Mouse (Mus musculus) lung, embryonic 14.5 days (tissue): Measurements from ENCODE around the gene Ints1. TPM values are rescaled to one million over a fixed set of nuclear protein-coding genes. Genes with fewer than 3 reads are reported as not detected.

Source experiments
- ATAC-seq: fragments of 200-750 bp; cut with Nextera tagmentation; 2 replicates; pipeline ENCODE4 v1.8.0; 2017; ENCODE audit warnings: mild to moderate bottlenecking, moderate TSS enrichment, moderate library complexity; ENCODE audit not compliant: insufficient read depth
- DNase-seq: peaks from one replicate; pipeline ENCODE4 v3.0.0-alpha.2; 2015
- H3K27ac ChIP-seq: fragments of 300-500 bp; sonication (generic); 2 replicates; pipeline ENCODE4 v1.5.1; 2014; ENCODE audit warnings: low read depth, mild to moderate bottlenecking, moderate library complexity
- H3K27me3 ChIP-seq: fragments of 300-500 bp; sonication (generic); 2 replicates; pipeline ENCODE4 v1.6.1; 2014; ENCODE audit warnings: low read length, control low read depth; ENCODE audit not compliant: insufficient read depth
- H3K36me3 ChIP-seq: fragments of 300-500 bp; sonication (generic); 2 replicates; pipeline ENCODE4 v1.6.1; 2014; ENCODE audit warnings: control low read depth; ENCODE audit not compliant: insufficient read depth
- H3K4me1 ChIP-seq: fragments of 300-500 bp; sonication (generic); 2 replicates; pipeline ENCODE4 v1.6.1; 2014; ENCODE audit warnings: antibody characterized with exemption, control low read depth; ENCODE audit not compliant: insufficient read depth
- H3K4me2 ChIP-seq: fragments of 300-500 bp; sonication (generic); 2 replicates; pipeline ENCODE4 v1.6.1; 2014; ENCODE audit warnings: mild to moderate bottlenecking
- H3K4me3 ChIP-seq: fragments of 300-500 bp; sonication (generic); 2 replicates; pipeline ENCODE4 v1.5.1; 2014; ENCODE audit warnings: low read depth, low read length
- H3K9ac ChIP-seq: fragments of 300-500 bp; sonication (generic); 2 replicates; pipeline ENCODE4 v1.6.1; 2014
- H3K9me3 ChIP-seq: fragments of 300-500 bp; sonication (generic); 2 replicates; pipeline ENCODE4 v1.6.1; 2016; ENCODE audit warnings: low read depth, low read length, control low read depth
- CTCF ChIP-seq: IDR thresholded peaks from 2 replicates; pipeline ENCODE4 v1.5.1; 2016; ENCODE audit warnings: antibody characterized with exemption, low read depth
- WGBS: fragments of 180-500 bp; shearing (Covaris S2); extraction: QIAGEN DNeasy Blood & Tissue Kit; methylation state at CpG from one replicate; pipeline ENCODE4 v1.1.7; 2014; 5-methylcytosine and 5-hydroxymethylcytosine counted together
- polyA plus RNA-seq: library from polyadenylated mRNA; unstranded; fragments of >200 nt; fragmentation: Nextera tagmentation; extraction: Ambion mirVana; gene quantifications from 2 replicates; pipeline ENCODE4 v1.2.1, GENCODE M21; 2014

The Ints1 gene
- polyA plus RNA-seq, 1 experiment from 2014 or later, result 39.8 TPM

- H3K9ac ChIP-seq, result no peak overlapping the region
- 44% methylated on average over 11 of the region's 11 CpGs for WGBS
- peaks cover 11% of the 10 kb centered on the region for H3K4me1 ChIP-seq
- H3K27me3 ChIP-seq, result no peaks in the 10 kb centered on the region
- no peak for TF ChIP-seq CTCF
- DNase-seq, result peak; percentile 55
- H3K27ac ChIP-seq, result peak overlapping the region; percentile 60
- H3K36me3 ChIP-seq, result no peaks in the 10 kb centered on the region
- H3K4me3 ChIP-seq, result no peak overlapping the region
- peak overlapping the region; percentile 31 for H3K4me2 ChIP-seq
- H3K9me3 ChIP-seq, result no peaks in the 10 kb centered on the region
- ATAC-seq, result no peak
Observed at GRCm38 (mm10) chr5:139732634-139733107, 42.8 kb downstream of the Ints1 start.

GRCm38 (mm10) chr5:139730712-139731486 lies 44.6 kb downstream of the Ints1 start:
- Histone ChIP-seq H3K27ac (peak overlapping the region; percentile 65; the same call in 1 of the 2 replicates), H3K4me3 (no peak overlapping the region), H3K9ac (peak overlapping the region; percentile 29; the same call in 1 of the 2 replicates), H3K9me3 (no peaks in the 10 kb centered on the region), H3K27me3 (no peaks in the 10 kb centered on the region), H3K4me1 (peaks cover 10% of the 10 kb centered on the region), H3K4me2 (peak overlapping the region; percentile 18; the same call in 1 of the 2 replicates), H3K36me3 (no peaks in the 10 kb centered on the region)
- no peak for TF ChIP-seq CTCF
- WGBS, result 30% methylated on average over 8 of the region's 8 CpGs
- DNase-seq, result no peak
- ATAC-seq, result no peak

- ATAC-seq (no peak), DNase-seq (no peak)
- Histone ChIP-seq H3K9ac (no peak overlapping the region), H3K9me3 (no peaks in the 10 kb centered on the region), H3K4me2 (no peak overlapping the region), H3K36me3 (no peaks in the 10 kb centered on the region), H3K27me3 (no peaks in the 10 kb centered on the region), H3K4me3 (no peak overlapping the region), H3K27ac (no peak overlapping the region), H3K4me1 (peaks cover 5% of the 10 kb centered on the region; the same call in 1 of the 2 replicates)
- WGBS, result 77% methylated on average over 11 of the region's 11 CpGs
- TF ChIP-seq CTCF, result no peak
Observed at GRCm38 (mm10) chr5:139727261-139727660, 48.2 kb downstream of the Ints1 start.

- 78% methylated on average over 3 of the region's 3 CpGs for WGBS
- no peak overlapping the region for H3K27ac ChIP-seq
- no peak overlapping the region for H3K4me3 ChIP-seq
- no peak for ATAC-seq
- H3K27me3 ChIP-seq, result no peaks in the 10 kb centered on the region
- H3K9me3 ChIP-seq, result no peaks in the 10 kb centered on the region
- no peak overlapping the region for H3K4me2 ChIP-seq
- H3K9ac ChIP-seq, result no peak overlapping the region
- no peak for TF ChIP-seq CTCF
- H3K36me3 ChIP-seq, result no peaks in the 10 kb centered on the region
- DNase-seq, result no peak
- peaks cover 5% of the 10 kb centered on the region; the same call in 1 of the 2 replicates for H3K4me1 ChIP-seq
Observed at GRCm38 (mm10) chr5:139726186-139726585, 49.3 kb downstream of the Ints1 start.

GRCm38 (mm10) chr5:139724336-139725116 lies 50.9 kb downstream of the Ints1 start:
- H3K36me3 ChIP-seq, result no peaks in the 10 kb centered on the region
- H3K4me2 ChIP-seq, result no peak overlapping the region
- ATAC-seq (0 out of 2 replicates have a peak, but pooled peaks have one; percentile 46), DNase-seq (no peak)
- no peak overlapping the region for H3K9ac ChIP-seq
- no peak overlapping the region for H3K4me3 ChIP-seq
- H3K27ac ChIP-seq, result no peak overlapping the region
- no peaks in the 10 kb centered on the region for H3K9me3 ChIP-seq
- no peak for TF ChIP-seq CTCF
- 29% methylated on average over 10 of the region's 10 CpGs for whole genome bisulfite sequencing
- H3K27me3 ChIP-seq, result no peaks in the 10 kb centered on the region
- H3K4me1 ChIP-seq, result no peaks in the 10 kb centered on the region

GRCm38 (mm10) chr5:139723113-139723512 lies 52.4 kb downstream of the Ints1 start:
- Histone ChIP-seq H3K27ac (no peak overlapping the region), H3K27me3 (no peaks in the 10 kb centered on the region), H3K4me1 (no peaks in the 10 kb centered on the region), H3K9ac (no peak overlapping the region), H3K36me3 (no peaks in the 10 kb centered on the region), H3K4me3 (no peak overlapping the region), H3K9me3 (no peaks in the 10 kb centered on the region), H3K4me2 (no peak overlapping the region)
- no peak for ATAC-seq
- TF ChIP-seq CTCF, result no peak
- 52% methylated on average over 9 of the region's 9 CpGs for WGBS
- DNase-seq, result no peak

GRCm38 (mm10) chr5:139722709-139723108 lies 52.8 kb downstream of the Ints1 start:
- peak; percentile 17; the same call in 1 of the 2 replicates for TF ChIP-seq CTCF
- Histone ChIP-seq H3K27me3 (no peaks in the 10 kb centered on the region), H3K36me3 (no peaks in the 10 kb centered on the region), H3K9me3 (no peaks in the 10 kb centered on the region), H3K4me2 (no peak overlapping the region), H3K9ac (no peak overlapping the region), H3K27ac (no peak overlapping the region), H3K4me1 (no peaks in the 10 kb centered on the region), H3K4me3 (no peak overlapping the region)
- ATAC-seq, result no peak
- no peak for DNase-seq
- 47% methylated on average over 6 of the region's 6 CpGs for WGBS
